Mouse (Mus musculus): ENCODE data around the gene Ccdc85c.

GRCm38 (mm10) chr12:108200094-108200493 lies 75.1 kb downstream of the Ccdc85c start:
- no peak for TF ChIP-seq CTCF (IDR thresholded peaks at IDR 0.05; ENCODE audit: borderline replicate concordance, extremely low read depth, insufficient read depth, insufficient read length)
- no peak for TF ChIP-seq POLR2A (IDR thresholded peaks at IDR 0.05; ENCODE audit: borderline replicate concordance, extremely low read depth, insufficient read depth, insufficient read length, poor library complexity, severe bottlenecking)

Measured in brain, embryonic 14.5 days (tissue).